Mouse (Mus musculus): ENCODE results near the gene Gpr35.
A peak's percentile ranks its signal among the peaks of the same experiment; 100 is the strongest.

Gene Gpr35

DNA sequence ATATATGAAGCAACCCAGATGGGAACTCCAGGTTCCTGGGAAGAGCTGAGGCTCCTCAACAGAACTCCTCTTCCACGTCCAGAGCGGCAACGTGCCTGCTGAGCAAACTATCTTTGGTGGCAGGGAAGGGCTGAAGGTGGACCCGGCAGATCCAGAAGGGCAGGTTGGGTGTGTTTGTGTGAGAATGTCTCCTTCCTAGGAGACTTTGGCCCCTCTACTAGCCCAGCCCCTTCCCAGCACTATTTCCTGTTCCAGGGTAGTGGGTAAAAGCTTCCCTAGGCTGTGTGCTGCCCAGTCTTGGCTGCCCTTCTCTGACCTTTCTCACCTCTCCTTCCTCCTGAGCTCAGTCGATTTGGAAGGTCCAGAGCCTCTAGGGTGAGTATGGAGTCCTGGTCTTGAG, at the start of gene Gpr35:
TSS of gene Gpr35 (plus strand) at position 259 of the 400 bp plus-strand sequence.
- DNase-seq = no peak

DNA sequence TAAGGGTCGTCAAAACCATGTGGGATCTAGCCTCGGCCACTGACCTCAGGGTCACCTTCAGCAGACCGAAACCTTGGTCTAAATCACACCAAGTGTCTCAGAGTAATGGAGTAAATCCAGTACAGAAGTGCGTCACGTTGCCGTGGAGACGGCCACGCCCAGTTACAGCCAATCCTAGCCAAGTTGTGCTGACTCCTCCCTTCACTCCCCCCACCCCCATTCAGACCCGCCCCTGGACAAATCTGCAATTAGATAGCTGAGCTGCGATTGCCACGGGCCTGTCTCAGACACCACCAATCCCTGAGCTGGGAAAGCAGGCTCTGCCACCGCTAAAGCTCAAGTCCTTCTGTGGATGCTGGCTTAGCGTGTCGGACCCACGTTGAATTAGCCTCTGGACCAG, 47.9 kb upstream of the Gpr35 start, which contains the start of gene Ankmy1:
TSS of gene Ankmy1 (minus strand) at position 121 of the 400 bp plus-strand sequence.
- DNase-seq = no peak

DNA sequence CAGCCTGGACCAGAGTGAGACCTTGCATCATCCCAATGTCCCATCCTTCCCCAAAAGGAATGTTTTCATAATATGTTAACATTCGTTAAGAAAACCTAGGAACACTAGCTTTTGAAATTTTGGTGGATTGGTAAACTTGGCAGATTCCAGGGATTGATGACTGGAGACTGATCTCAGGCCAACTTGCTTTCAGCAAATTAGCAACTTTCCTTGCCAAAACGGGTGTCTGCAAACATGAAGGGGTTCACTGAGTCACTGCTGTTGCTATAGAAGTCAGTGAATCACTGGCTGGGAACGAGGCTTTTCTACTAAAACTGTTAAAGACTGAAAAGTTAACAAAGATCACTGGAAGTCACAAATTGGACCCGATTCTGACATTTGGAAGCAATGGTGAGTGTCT, 47.0 kb upstream of the Gpr35 start:
- DNase-seq = no peak

DNA sequence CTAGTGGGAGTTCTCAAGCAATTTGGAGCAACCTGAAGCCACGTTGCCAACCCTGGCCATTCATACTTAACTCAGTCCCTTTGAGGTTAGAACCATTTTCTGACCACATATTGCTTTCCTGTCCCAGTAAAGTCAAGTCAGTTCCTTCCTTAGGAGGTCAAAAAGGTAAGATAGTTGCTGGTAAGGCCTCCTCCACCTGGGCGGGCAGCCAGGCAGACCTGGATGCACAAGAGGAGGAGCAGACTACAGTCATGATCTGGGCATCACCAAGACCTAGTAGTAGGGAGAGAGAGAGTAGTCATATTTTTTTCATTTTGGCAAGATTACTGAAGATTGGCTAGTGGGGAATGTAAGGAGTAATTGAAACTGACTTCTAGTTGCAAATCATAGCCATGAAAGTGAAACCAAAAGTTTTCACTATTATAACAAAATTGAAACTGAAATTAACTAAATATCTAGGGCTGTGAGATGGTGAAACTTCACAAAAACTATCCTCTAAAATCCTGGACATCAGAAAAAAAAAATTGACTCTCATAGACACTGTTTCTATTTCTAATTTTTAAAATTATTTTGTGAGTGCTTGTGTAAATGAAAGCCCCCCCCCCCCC, 44.9 kb upstream of the Gpr35 start:
- DNase-seq = no peak

DNA sequence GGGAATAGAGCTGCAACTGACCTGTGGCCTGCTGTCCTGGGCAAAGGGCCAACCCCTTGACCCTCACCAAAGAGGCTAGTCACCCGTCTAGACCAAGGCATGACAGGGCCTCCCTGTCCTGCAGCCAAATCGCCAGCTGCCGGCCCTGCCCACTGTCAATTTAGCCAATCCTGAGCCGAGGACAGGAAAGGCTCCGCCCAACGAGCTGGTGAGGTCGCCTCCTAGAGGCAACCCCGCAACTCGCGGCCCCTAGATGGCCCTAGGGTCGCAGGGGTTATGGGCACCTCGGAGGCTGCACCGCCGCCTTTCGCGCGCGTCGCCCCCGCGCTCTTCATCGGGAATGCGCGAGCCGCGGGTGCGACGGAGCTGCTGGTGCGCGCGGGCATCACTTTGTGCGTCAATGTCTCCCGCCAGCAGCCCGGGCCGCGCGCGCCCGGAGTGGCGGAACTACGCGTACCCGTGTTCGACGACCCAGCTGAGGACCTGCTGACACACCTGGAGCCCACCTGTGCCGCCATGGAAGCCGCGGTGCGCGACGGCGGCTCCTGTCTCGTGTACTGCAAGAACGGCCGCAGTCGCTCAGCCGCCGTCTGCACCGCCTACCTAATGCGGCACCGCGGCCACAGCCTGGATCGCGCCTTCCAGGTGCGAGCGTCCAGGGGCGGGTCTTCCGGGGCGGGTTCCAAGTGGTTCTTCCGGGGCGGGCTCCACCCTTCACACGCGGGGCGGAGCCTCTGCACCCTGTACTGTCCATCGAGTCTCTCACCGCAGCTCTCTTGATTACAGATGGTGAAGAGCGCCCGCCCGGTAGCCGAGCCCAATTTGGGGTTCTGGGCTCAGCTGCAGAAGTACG, 43.7 kb upstream of the Gpr35 start, which contains the start of gene Dusp28:
TSS of gene Dusp28 (plus strand) at position 203 of the 853 bp plus-strand sequence.
- DNase-seq = peak; percentile 70 to 79

DNA sequence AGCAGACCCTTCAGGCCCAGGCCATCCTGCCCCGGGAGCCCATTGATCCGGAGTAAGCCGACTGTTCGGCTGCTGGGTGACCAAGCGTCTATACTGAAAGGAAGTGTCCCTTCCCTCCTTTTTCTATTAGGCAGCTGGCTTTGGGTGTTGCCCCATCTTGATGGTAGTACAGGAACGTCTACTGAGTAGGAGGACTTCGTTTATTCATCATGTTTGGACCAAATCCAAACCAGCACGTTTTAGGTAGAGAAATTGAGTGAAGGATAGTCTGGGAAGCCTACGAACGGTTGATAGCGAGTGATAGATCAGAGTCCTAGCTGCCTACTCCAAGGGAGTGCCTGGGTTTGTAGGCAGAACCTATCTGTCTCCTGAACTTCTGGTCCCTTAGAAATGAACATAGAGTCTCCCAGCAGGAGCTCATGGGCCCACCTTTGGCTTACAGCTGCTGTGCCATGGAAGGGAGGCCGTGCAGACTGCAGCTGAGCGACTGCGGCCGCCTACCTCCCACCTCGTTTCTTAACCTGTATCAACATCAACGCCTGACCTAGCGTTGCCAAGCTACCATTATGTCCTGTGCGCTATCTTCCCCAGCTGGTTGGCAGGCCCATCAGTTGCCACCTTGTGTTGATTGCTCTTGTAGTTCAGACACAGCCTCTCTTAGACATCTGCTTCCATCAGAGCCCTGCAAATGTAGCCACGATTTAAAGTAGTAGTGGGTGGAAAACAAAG, 42.9 kb upstream of the Gpr35 start:
- DNase-seq = no peak

DNA sequence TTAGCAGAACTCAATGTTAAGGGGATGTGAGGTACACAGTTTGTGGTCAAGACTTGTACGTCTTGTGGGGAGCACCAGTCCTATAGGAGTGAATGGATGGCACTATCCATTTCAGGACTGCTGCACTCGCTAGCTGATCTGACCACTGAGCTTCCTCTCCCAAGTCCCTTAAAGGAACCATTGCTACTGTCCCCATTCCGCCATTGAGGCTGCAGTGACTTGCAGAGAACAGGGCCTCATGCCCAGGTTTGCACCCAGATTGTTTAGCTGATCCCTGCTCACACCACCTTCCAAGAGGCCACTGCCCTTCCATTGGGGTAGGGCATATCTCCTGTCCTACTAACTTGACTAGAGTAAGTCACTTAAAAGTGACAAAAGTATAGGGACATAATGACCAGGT, 42.0 kb upstream of the Gpr35 start:
- no peak for DNase-seq

DNA sequence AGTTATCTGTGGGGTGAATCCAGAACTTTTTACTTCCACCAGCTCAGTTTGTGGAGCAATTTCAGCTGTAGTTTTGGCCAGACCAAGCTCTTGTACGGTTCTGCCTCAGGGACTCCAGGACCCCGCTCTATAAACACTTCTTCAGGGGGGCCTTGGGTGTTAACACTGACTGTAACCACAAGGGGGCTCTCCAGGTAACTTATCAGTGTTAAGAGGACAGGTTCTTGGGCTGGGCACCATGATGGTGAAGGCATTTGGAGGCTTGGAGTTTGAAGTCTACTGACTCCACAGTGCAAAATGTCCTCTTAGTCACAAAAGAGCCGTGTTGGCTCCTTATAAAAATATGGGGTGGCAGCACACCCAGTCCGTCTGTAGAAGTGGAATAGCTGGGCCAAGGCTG, 41.6 kb upstream of the Gpr35 start:
- DNase-seq = no peak

DNA sequence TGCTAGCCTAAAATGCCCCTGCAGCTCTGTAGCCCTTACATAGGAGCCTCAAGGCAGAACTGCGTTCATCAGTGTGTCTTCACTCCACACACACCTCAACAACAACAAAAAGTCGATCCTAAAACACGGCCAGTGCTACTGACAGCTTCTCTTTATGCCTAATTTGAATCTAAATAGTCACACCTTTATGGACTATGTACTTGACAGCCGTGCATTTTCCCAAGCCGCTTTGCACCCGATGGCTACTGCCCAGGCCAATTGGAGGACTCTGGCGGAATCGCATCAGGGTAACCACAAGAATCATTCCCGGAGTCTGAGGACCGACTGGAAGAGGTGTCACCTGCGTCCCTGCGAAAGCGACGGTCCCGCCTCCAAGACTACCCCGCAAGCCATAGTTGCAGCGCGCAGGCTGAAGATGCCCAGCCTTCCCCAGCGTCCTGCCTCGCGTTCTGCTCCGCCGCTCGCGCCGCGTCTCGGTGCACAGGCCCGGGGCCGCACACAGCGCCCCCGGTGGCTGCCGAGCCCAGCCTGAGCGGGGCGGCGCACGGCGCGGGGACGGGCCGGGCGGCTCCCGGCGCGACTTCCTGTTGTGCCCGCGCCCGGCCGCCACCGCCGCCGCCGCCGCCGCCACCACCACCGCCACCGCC, 40.3 kb upstream of the Gpr35 start, which contains the start of gene Rnpepl1:
TSS of gene Rnpepl1 (plus strand) at position 545 of the 647 bp plus-strand sequence.
- DNase-seq = peak; percentile 61 to 66

DNA sequence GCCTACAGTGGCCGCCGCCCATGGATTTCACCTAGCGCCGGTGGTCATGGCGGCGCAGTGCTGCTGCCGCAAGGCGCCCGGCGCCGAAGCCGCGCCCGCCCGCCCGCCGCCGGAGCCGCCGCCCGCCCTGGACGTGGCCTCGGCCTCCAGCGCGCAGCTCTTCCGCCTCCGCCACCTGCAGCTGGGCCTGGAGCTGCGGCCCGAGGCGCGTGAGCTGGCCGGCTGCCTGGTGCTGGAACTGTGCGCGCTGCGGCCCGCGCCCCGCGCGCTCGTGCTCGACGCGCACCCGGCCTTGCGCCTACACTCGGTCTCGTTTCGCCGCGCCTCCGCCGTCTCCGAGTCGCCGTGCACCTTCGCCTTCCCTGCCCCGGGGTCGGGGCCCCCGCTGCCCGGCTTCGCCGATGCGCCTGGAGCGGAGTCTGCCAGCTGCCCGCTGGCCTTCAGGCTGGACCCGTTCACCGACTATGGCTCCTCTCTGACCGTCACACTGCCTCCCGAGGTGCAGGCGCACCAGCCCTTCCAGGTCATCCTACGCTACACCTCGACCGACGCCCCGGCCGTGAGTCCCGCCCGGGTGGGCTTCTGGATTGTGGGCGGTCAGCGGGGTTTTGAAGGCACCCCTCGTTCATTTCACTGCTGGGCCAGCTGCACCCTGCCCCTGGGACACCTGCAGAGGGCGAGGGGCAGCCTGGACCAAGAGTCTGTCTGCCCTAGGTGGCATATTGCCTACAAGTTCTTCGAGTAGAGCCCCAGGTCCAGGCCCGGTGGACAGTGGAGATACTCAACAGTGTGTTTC, 39.5 kb upstream of the Gpr35 start:
- DNase-seq = peak; percentile 37 to 51

DNA sequence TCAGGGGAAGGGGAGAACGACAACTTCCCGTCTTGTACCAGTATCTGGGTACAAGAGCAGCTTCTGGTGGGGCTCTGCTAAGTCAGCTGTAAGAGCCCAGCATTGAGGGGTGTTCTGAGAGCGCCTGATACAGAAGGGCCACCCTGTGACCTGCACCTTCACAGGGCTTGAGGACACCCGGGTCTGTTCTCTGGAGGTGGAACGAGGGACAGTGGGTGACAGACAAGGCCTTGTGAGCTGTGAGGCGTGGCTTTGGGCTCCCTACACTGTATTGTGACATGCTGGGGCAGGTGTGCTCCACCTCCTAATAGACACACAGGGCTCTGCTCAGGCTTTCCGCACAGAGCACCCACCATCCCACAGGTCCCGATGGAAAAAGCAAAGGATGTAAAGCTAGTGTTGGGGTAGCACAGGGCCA, 38.9 kb upstream of the Gpr35 start:
- DNase-seq = no peak

DNA sequence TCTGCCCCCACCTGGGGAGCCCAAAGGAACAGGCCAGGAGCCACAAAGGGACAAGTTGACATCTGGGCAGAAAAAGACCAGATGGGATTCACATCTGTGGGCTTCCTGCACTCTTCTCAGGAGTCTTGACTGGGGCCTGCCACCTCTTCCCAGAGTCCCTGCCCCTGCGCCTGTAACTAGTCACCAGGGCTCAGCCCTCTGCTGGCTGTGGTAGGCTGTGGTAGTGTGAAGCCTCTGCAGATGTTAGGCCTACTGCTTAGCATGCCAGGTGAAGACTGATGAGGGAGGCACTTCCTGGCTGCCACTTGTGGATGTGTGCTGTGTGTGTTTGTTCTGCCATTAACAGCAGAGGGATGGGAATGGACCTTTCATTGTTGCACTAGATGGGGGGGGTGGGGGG, 38.4 kb upstream of the Gpr35 start:
- peak in 1 of 2 experiments; percentile 30 for DNase-seq

DNA sequence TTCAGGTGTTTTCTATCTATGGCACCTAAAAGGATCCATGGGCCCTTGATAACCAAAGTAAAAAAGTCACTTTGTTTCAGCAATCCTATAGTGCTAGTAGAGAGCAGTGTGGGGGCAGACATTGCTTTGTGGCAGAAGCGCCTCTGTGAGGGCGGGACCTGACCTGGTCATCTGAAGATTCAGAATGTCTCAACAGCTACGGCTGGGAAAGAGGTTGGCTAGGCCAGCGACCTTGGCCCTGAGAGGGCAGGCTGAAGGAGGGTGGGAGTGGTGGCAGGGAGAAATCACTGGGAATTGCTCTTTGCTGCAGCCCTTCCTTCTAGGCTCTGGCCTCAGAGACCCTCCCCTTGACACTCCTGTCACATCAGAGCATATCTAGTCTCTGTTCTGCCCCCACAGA, 36.4 kb upstream of the Gpr35 start:
- no peak for DNase-seq

DNA sequence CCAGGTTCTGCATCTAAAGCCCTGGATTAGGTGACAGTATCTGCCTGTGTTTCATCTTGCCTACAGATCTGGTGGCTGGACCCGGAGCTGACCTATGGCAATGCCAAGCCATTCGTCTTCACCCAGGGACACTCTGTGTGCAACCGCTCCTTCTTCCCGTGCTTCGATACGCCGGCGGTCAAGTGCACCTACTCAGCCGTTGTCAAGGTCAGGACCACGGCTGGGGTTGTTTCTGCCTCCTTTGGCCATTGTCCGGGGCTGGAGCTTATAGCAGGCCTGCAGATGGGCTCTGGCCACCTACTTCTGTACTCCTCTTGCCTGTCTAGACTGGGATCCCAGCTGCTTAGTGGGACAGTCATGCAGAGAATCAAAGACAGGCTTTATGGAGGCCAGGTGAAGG, 35.7 kb upstream of the Gpr35 start:
- peak in 1 of 2 experiments; percentile 2 for DNase-seq

DNA sequence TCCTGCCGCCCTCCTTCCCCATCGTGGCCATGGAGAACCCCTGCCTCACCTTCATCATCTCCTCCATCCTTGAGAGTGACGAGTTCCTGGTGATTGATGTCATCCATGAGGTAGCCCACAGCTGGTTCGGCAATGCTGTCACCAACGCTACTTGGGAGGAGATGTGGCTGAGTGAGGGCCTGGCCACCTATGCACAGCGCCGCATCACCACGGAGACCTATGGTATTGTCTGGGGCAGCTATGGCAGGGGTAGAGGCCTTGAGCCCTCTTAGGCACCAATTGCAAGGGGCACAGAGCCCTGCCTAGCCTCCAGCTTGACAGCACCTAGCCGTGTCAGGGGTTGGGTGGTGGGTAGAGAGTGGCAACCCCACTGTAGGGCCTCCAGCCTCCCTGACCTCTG, 33.9 kb upstream of the Gpr35 start:
- no peak for DNase-seq

DNA sequence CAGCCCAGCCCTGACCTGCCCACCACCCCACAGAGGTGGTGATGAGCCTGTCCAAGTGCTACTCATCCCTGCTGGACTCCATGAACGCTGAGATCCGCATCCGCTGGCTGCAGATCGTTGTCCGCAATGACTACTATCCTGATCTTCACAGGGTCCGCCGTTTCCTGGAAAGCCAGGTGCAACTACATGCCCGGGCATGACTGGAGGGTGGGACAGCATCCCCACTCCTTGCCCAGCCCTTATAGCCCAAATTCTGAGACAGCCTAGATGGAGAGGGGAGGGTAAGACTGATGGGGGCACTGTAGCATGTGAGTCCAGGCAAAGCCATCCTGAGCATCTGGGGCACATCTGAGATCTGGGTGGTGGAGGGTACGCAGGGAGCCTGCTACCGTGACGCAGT, 31.5 kb upstream of the Gpr35 start:
- no peak for DNase-seq

DNA sequence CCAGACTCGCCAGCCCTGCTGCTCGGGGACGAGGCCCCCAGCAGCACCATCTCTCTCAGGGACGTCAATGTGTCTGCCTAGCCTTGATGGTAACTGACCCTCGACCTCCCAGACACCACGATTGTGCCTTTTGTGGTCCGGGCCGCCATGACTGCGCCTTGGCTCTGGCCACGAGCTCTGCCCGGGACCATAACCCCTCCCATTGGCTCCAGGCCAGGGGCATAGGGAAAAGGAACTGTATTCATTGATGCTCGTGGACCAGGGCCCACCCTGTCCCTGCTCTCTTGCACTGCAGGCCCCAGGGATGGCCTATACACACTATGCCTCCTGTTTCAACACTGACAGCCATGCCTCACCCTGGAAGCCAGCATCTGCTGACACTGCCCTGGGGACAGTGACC, 30.9 kb upstream of the Gpr35 start:
- DNase-seq = no peak

DNA sequence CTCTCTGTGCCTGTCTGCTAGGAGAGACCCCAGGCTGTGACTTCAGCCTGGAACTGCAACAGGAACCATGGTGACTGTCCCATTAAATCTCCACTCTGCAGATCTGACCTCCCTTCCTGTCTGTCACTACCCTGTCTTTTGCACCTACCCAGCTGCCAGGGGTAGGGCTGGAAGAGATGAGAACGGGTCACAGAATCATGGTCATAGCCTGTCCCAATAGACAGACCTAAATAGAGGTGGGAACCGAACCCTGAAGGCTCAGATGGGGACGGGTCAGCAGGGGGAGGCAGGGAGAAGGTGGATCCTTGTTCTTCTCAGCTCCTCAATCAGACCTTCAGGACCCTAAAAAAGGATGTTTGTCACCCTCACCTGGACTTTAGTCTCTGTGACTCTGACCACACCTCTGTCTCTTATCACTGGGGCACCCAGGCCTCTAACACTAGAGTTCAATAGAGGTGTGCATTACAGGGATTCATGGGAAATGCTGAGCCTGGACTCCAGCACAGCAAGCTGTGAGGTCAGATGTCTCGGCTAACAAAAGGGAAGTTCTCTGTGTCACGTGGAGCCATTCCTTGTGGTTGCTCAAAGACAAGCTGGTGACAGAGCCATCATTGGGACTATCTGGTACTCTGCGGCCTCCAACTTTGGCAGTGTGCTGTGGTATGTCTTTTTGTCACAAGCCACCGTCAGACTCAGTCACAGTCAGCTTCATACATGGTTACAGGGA, 30.0 kb upstream of the Gpr35 start:
- DNase-seq = no peak

DNA sequence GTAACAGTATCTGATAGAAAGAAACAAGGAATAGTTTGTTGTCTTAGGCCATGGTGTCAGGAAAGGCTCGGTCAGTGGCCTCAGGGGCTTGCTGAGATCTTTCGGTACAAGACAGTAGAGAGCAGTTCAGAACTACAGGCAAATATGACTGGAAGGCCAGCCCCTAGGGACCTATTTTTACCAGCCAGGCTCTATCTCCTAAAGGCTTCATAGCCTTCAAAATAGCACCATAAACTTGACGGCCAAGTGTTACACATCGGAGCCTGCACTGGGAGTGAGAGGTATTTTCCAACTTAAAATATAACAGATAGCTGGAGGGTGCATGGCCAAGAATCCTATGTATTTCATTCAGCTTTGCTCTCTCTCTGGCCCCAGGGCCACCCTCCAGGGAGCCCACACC, 29.2 kb upstream of the Gpr35 start:
- no peak for DNase-seq

DNA sequence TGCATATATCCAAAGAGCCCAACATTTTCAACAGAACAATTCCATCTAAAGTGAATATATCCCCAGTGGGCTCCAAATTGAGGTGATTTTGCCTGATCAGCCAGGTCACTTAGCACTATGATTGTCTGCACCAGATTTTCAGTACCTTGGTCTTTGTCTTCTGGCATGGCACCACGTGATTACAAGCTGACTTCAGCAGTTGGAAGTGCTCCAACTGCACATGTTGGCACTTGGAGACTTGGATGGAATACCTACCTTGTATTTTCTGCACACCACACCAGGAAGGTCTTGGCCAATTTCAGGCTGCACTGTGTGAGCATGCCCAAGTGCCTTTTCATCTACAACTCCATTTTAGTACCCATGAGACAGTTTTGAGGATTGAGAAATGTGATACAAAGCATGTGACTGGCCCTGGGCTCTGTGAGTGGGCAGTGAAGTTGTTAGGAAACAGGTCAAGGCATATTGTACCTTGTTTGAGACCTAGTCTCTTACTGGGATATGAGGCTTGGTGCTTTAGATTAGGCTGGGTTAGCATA, 20.4 kb upstream of the Gpr35 start:
- no peak for DNase-seq

DNA sequence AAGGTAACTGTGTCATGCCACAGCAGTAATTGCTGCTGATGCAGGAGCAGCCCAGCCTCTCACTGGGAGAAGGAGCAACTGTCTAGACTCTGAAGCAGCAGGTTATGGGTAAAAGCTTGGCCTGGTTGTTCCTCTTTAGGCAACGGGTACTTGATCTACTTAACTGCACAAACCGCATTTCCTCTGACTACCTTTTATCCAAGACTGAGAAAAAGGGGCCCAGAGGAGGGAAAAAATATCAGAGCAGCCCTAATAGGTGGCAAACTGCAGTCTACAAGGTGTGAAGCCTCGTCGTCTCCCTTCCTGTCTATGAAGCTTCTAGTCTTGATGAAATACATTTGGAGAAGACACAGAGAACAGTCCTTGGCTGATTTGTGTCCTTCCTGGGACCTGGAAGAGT, 17.1 kb upstream of the Gpr35 start:
- DNase-seq = no peak

Data from thymus, adult 18-20 months (tissue).